Mouse (Mus musculus) left cerebral cortex, postnatal 10 days (tissue): ENCODE measurements around the gene Ntrk3. TPM values are rescaled to one million over a fixed set of nuclear protein-coding genes. Genes with fewer than 3 reads are reported as not detected.

Experiments used
- DNase-seq, 2 experiments: peaks; one replicate each; pipeline ENCODE4 v3.0.0; 2021 to 2022; ENCODE audit warnings: low spot score in 2 of 2, mixed read lengths in 1 of 2; ENCODE audit errors: extremely low spot score in 1 of 2
- intact Hi-C: fragments of 180-260 bp; cut with DNase I; formaldehyde crosslinking; loops from one replicate; pipeline ENCODE4 v1.15.1; 2025
- total RNA-seq, 2 experiments: library from RNA; stranded (reverse); gene quantifications; 2 replicates each; pipeline ENCODE4 v1.2.3; 2021

Ntrk3 gene
- total RNA-seq = 100 to 1,000 TPM; 125 to 130 TPM

DNA sequence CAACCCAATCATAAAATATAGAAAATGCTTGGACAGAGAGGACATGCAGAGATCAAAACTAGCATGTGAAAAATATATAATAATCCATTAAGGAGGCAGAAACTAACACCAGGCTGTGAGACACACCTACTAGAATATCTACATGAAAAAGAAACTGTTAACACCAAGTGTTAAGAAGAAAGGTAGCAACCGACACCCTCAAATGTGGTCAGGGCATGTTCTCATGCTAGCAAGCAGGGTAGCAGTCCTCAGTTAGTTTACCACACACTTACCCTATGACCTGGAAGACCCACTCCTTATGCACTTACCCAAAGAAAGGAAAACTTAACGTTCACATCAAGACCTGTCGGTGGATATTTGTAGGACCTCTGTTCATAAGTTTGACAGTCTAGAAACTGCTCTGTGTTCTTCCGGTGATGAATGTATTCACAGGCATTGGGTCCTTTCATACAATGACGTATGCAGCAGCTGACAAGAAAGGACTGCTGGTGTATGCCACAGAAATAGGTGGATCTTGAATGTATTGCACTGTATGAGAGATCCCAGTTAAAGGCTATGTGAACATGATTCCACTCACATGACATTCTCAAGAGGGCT lies at the start of gene Ntrk3:
Ntrk3 (minus strand) TSS at position 399 of the 597 bp plus-strand sequence.
- intact Hi-C loops = no loop called here

DNA sequence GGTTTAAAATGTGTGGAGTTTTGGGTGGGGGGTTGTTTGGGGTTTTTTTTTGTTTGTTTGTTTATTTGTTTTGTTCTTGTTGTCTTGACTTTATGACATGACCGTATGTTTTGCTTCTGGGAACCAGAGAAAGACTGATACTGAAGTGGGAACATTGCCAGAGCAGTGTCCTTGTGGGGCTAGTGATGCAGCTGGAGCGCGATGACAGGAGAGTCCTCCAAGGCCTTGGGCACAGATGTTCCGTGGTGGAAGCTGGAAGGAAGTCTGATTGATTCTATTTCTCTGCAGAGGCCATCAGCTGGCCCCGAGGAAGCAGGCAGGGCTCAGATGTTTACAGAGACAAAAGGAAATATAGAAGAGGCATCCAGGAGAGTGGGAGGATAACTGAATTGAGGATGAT lies 48.1 kb upstream of the Ntrk3 start:
- intact Hi-C loops = no loop called here
- no peak for DNase-seq

More for the DNA sequence above, at the start of gene Ntrk3:
- no peak for DNase-seq

DNA sequence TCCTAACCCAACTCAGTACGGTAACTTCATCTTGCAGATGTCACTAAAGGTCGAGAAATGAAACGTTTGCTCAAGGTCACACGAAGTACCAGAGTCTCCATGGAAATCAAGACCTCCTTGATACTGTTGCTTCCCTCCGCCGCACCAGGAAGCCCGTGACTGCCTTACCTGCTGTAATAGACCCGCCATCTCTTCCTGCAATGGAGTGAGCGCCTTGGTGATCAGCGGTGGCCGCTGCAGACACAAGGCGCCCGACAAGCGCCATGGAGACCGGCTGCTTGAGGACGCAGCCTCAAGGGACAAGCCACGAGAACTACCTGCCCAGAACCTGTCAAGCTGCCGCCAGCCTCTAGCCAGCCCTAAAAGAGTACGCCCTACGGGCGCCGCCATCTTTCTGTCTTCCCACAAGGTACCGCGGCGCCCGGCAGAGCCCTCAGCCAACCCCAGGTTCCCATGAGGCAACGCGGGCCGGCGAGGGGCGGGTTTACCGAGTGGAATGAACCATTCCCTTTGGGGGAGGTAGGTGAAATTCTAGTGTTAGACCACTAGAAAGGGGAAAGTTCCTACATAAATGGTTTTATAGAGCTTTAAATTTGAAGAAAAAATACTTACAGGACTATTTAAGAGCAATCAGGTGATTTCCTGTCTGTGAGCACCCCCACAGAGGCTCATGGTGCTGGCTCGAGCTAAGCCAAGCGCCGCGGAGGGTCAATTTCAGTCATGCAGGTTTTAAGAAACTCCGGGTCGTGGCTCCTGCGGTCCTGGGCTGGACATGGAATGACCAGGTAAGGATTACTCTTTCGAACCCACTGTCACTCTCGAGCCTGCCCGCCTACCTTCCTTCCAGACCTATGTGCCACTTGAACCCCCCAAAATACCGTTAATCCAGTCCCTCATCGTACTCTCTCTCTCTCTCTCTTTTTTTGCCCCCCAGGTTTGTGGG lies 45.1 kb upstream of the Ntrk3 start, which contains the start of the genes Mrps11 and Mrpl46:
Mrps11 (plus strand) TSS at position 481 of the 943 bp plus-strand sequence.
Mrpl46 (minus strand) TSS at position 893 of the 943 bp plus-strand sequence.
- intact Hi-C loops = no loop called here
- peak; percentile 76 to 92 for DNase-seq

DNA sequence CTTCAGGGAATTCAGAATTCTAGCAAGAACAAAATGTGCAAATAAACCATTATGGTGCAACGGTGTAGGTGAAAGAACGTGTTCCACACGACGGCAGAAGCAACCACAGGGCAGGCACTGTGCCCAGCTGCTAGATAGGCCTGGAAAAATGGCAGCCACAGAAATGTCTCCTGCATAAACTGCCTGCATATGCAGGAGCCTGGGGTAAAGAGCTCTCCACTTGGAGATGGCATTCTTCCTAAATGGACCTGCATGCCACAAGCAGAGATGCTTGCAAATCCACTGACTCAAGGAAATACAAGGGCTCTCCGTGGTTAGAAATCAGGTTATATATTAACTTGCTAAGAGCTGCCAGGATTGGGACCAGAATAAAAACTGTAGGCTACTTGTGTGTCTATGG lies 40.9 kb upstream of the Ntrk3 start:
- intact Hi-C loops = no loop called here
- no peak for DNase-seq

DNA sequence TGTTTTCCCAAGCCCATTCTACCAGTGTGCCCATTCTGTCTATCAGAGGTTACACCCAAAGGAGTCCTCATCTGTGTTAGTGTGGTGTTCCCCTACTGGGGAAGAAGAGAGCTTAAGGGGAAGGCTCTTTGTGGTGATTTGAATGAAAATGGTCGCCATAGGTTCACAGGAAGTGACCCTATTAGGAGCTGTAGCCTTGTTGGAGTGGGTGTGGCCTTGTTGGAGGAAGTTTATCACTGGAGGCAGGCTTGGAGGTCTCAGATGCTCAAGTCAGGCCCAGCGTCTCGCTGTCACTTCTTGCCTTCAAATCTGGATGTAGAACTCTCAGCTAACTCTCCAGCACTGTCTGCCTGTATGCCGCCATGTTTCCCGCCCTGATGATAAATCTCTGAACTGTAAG lies 33.1 kb upstream of the Ntrk3 start:
- DNase-seq = no peak
- intact Hi-C loops = no loop called here

DNA sequence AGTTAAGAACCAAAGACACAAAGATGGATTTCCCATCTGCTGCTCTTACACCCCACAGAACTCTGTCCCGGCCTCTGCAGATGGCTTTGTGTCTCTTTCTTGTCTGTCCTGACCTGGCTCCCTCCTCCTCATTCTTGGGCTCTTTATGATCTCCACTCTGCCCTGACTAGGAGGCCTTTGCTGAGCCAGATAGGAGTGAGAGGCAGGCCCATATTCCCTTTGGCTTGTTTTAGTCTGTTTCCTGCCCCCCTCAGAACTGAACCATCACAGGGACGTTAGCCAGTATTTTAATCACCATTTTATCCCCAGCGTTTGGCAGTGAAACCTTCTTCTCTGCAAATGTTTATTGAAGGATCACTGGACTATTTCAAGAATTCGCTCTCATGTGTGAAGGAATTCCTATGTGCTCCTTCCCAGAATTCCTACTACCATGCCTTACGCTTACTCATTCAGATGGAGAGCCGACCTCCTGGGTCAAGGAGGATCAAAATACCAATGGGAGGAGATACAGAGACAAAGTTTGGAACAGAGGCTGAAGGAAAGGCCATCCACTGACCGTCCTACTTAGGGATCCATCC lies 31.4 kb upstream of the Ntrk3 start:
- intact Hi-C loops = loop anchor here (5.0 kb wide), 2 partner anchors 172 to 192 kb away; no protein-coding TSS in a partner anchor

DNA sequence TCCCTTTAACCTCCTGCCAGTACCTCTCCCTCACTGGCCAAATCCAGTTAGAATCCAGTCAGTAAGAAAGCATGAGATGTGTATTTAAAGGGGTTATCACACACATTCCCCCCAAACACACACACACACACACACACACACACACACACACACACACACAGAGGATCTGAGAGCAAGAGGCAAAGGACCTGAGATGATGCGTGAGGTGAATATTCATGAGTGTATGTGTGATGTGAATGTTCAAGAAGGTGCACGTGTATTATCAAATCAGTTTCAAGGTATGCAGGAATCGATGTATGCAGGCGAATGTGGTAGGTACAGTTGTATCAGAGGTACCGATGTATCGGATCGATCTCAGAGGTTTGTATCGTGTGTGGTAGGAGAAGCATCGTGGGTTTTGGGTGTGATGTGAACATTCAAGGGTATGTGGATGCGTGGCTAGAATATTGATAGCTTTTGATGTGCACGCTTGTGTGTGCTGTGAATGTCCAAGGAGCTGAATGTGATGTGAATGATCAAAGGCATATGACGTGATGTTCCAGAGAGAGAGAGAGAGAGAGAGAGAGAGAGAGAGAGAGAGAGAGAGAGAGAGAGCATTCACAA lies 30.2 kb upstream of the Ntrk3 start:
- intact Hi-C loops = loop anchor here (5.0 kb wide), 2 partner anchors 171 to 191 kb away; no protein-coding TSS in a partner anchor
- DNase-seq = no peak

More for the DNA sequence above, 31.4 kb upstream of the Ntrk3 start:
- no peak for DNase-seq

DNA sequence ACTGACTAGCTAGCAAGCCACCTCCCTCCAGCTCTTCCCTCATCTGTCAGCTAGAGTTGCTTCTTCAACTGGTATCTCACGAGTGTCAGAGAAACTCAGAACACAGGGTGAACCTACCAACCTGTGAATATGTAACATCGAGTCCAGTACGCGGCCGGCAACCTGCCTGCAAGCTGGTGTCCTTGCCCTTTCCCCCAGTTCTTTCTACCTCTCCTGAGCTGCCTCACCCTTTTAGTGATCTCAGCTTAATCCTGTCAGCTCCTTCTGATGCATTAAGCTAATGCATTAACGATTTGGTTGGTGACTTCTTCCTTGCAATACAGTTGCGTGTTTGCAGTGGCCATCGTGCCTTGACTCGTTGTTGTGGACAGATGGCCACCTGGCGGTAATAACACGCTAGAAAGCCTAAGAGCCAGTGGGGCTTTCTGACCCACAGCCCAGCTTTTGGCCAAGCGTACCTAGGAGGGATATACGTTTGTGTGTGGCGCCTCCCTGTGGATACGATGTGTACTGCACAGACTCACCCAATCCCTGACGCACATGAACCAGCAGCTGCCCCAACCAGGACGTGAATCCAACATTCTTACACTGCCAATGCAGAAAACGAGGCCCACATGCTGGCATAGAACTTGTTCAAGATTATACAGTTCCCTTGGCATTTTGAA lies 28.3 kb upstream of the Ntrk3 start:
- intact Hi-C loops = loop anchor here (5.0 kb wide), 2 partner anchors 169 to 189 kb away; no protein-coding TSS in a partner anchor

DNA sequence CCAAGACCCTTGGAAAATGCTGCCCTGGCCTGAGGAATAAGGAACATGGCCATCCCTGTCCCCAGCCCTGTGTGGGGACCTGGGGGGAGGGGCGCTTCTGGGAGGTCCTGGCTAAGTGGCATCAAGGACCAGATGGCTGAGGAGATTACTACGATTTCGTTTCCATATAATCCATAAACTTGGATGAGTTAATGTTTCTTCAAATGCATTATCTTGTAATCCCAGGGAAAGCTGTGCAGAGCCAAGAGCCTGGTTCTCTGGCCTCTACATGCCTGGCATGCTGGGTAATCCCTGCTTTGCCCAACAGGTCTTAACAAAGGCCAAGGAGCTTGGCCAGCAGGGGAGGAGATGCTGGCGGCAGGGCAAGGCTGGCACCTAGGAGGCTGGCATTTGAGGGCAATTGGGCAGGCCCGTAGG lies 27.4 kb upstream of the Ntrk3 start:
- intact Hi-C loops = loop anchor here (5.0 kb wide), 2 partner anchors 168 to 188 kb away; no protein-coding TSS in a partner anchor

More for the DNA sequence above, 28.3 kb upstream of the Ntrk3 start:
- DNase-seq = peak; percentile 87 to 89

DNA sequence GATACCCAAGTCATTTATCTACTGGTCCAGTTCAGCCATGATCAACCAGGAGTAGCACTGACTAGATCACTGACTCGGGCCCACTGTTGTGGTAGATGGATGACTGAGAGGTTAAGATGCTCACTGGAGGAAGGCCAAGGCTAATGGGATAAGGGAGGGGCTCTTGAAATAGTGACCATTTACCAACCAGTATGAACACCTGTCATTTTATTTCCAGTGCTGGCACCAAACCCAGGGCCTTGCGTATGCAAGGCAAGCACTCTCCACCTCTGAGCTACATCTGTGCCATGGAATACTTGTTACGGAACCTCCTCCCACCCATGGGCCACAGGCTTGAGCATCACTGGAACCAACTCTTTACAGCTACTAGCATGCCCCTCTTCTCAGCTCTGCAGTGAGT lies 26.0 kb upstream of the Ntrk3 start:
- DNase-seq = no peak
- intact Hi-C loops = no loop called here

More for the DNA sequence above, 27.4 kb upstream of the Ntrk3 start:
- DNase-seq = no peak

DNA sequence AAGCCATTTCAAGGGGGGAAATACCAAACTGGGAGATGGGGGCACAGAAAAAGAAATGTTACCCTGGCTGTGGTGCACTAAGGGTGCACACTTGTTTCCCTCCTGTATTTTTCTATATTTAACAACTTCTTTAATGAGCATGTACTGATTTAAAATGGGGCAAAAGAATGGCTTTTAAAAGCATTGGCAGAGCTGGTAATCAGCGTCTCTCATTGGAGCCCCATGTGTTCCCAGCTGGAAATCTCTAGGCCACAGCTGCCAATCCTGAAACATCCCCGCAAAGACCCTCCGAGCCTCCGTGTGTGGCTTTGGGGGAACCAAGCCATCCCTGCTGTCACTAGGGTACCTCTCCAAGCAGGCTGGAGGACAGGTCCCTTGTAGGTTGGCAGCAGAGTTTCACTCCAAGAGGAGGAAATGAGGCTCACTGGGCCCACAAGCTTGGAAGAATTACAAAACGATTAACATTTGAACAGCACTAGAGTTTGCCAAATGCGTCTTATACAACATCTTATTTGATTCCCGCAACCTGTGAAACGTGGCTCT lies 16.7 kb upstream of the Ntrk3 start:
- DNase-seq = no peak
- intact Hi-C loops = no loop called here

DNA sequence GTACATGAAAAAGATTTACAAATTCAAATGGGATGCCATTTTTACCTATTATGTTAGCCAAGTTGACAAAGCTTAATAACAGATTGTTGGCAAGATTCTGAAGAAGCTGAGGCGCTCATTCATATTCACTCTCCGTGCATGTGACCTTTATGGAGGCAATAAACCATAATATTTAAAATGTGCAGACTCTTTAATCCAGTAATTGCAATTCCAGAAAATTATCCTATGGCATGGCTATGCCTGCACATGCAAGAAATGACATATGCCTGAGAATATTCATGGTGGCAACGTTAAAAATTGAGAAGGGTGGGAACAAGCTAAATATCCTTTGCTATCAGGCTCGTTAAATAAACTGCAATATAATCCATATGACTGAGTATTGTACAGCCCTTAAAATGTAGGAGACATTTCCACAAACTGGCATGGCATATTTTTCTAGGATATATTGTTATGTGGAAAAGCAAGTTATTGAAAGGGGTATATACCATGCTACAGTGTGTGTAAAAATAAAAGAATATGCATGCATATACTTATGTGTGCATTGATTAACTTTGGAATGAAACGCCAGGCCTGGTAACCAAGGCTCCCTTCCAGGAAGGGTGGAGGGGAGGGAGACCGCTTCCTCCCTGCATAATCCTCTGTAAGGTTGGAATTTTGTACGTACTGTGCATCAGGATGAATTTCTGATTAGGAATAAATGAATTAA lies 16.1 kb upstream of the Ntrk3 start:
- no peak for DNase-seq
- intact Hi-C loops = no loop called here

DNA sequence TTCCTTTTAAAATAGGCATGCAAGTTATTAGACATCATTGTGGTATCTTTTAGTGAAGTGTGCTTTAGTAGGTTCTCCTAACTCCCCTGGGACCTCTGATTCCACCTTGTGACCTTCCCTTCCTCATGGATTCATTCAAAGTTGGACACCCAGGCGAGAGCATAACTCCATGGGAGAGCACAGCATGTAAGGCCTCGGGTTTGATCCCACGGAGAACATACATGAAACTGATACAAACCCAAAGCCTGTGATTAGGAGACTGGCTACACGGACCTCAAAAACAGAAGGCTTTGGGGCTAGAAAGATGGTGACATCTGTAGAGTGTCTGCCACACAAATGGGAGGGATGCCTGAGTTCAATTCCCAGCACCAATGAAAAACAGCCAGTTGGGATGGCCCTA lies 15.1 kb upstream of the Ntrk3 start:
- DNase-seq = no peak
- intact Hi-C loops = no loop called here

DNA sequence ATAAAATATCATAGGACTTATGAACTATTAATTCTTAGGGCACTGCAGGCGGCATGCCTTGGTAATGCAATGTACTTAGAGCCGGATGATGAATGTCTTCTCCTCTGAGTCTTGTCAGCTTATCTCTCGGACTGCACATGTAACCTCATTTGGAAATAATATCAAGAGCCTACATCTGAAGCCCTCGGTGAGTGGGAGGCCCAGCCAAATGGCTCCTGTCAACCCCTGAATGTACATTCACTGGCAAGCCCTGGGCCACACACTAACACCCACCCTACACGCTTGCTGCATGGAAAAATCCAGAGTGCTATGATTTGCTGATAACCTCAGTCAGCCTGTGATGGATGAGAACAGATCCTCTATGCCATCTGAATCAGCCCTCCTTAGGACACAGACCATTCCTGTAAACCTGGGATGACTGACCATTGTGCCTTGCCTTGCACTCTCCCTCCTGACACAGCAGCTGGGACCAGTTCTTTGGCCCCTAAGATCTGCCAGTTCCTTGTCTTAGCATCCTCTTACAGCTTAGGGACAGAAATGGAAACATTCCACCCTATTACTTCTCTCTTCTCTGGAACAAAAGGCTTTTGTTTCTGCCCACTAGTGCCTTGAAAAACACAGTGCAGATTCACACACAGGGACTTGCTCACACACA lies 6.0 kb upstream of the Ntrk3 start:
- DNase-seq = no peak
- intact Hi-C loops = loop anchor here (10.0 kb wide), 1 partner anchor 59 kb away; no protein-coding TSS in a partner anchor

DNA sequence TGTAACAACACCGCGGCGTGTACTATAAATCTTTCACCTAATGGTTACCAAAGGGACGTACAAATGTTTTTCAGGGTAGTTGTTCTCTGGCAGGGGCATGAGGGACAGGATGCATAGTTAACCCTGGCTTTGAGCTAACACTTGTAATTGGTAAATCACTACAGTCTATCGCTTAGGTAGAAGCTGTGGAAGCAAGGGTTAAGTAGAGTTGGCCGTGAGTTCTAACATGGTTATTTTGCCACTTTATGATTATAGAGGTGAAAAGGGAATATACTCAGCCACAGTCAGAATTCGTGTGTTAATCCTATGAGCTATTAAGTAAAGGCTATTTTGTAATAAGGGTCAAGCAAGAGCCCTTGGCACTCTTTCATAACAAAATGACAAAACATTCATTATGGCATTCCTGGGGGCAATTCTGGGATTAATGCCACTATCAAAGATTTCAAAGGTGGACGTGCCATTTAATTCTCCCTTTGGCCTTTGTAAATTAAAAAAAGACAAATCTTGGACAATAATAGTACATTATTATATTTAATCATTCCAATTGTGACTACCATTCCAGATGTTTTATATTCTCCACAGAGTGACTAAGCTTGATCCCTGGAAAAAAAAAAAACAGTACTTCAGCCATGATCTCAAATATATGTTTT lies 1.7 kb upstream of the Ntrk3 start:
- intact Hi-C loops = no loop called here
- DNase-seq = no peak

DNA sequence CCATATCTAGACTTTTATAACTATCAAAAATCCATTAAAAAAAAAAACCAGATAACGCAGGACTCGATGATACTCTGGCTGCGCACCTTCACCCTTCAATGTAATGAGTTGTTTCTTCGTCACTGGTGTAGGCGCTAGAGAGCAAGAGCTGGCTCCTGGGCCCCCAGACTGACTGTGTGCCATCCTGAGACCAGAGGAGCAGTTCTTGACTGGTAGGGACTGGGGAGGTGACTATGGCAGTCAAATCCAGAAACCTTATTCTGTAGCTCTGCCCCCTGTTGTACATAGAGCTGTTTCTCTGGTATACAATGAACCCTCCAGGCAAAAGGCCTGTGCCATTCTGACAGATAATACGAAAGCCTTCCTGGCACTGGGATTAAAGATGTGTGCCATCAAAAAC lies 616 bp downstream of the Ntrk3 start:
- DNase-seq = no peak
- intact Hi-C loops = no loop called here

DNA sequence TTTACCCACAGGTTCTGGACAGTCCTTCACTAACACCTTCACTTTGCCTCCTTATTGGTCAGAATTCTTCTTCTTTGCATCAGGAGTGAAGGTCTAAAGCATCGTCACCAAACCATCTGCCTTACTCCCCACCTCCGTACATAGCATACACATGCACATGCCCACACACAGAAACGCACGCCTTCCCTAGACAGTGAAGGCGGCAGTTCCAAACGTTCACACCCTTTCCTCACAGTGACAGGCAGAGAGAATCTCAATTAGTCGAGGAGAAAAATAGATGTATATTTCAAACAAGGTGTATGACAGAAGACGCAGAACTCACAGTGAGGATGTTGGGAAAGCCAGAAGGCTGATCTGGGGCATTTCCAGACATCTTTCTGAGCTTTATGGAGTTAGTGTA lies 6.4 kb downstream of the Ntrk3 start:
- intact Hi-C loops = no loop called here

More for the DNA sequence above, 6.4 kb downstream of the Ntrk3 start:
- no peak for DNase-seq
